Mouse (Mus musculus) forebrain, postnatal 0 days (tissue): ENCODE results near the gene Lmx1a. TPM values are rescaled to one million over a fixed set of nuclear protein-coding genes. Genes with fewer than 3 reads are reported as not detected.

ENCODE experiments used
- ATAC-seq: fragments of 200-750 bp; cut with Nextera tagmentation; 2 replicates; pipeline ENCODE4 v1.8.0; 2017; ENCODE audit warnings: mild to moderate bottlenecking, moderate library complexity
- DNase-seq: peaks from one replicate; pipeline ENCODE4 v3.0.0-alpha.2; 2015
- H3K27ac ChIP-seq: fragments of 300-500 bp; sonication (generic); 2 replicates; pipeline ENCODE4 v1.5.1; 2014; ENCODE audit warnings: low read depth, mild to moderate bottlenecking, antibody characterized with exemption, low read length, moderate library complexity, mixed read lengths
- H3K27me3 ChIP-seq: fragments of 300-500 bp; sonication (generic); 2 replicates; pipeline ENCODE4 v1.6.1; 2014; ENCODE audit warnings: mild to moderate bottlenecking, low read length, mixed read lengths; ENCODE audit not compliant: insufficient read depth
- H3K36me3 ChIP-seq: fragments of 300-500 bp; sonication (generic); 2 replicates; pipeline ENCODE4 v1.6.1; 2014; ENCODE audit warnings: mild to moderate bottlenecking, moderate library complexity; ENCODE audit not compliant: insufficient read depth
- H3K4me1 ChIP-seq: fragments of 300-500 bp; sonication (generic); 2 replicates; pipeline ENCODE4 v1.6.1; 2014; ENCODE audit warnings: antibody characterized with exemption; ENCODE audit not compliant: insufficient read depth
- H3K4me2 ChIP-seq: fragments of 300-500 bp; sonication (generic); 2 replicates; pipeline ENCODE4 v1.6.1; 2014; ENCODE audit warnings: low read depth, mild to moderate bottlenecking, moderate library complexity
- H3K4me3 ChIP-seq: fragments of 300-500 bp; sonication (generic); 2 replicates; pipeline ENCODE4 v1.5.1; 2014; ENCODE audit warnings: low read depth, low read length, mixed read lengths
- H3K9ac ChIP-seq: fragments of 300-500 bp; sonication (generic); 2 replicates; pipeline ENCODE4 v1.6.1; 2014; ENCODE audit warnings: mild to moderate bottlenecking
- H3K9me3 ChIP-seq: fragments of 300-500 bp; sonication (generic); 2 replicates; pipeline ENCODE4 v1.6.1; 2016; ENCODE audit warnings: low read length
- CTCF ChIP-seq: sonication (generic); IDR thresholded peaks from 2 replicates; pipeline ENCODE4 v1.5.1; 2016; ENCODE audit warnings: antibody characterized with exemption, control low read depth, low read depth
- WGBS: fragments of 180-500 bp; shearing (Covaris S2); extraction: QIAGEN DNeasy Blood & Tissue Kit; methylation state at CpG from one replicate; pipeline ENCODE4 v1.1.7; 2014; 5-methylcytosine and 5-hydroxymethylcytosine counted together
- polyA plus RNA-seq: library from polyadenylated mRNA; unstranded; fragments of >200 nt; fragmentation: Nextera tagmentation; extraction: Ambion mirVana; gene quantifications from 2 replicates; pipeline ENCODE4 v1.2.1, GENCODE M21; 2015
- total RNA-seq: library from RNA; depleted of rRNA; stranded (reverse); fragments of >200 nt; gene quantifications from 2 replicates; pipeline ENCODE4 v1.2.3, GENCODE M21; 2014

The Lmx1a gene
- total and polyA plus RNA-seq, 2 experiments from 2014 or later = 1.5 to 5.2 TPM

DNA sequence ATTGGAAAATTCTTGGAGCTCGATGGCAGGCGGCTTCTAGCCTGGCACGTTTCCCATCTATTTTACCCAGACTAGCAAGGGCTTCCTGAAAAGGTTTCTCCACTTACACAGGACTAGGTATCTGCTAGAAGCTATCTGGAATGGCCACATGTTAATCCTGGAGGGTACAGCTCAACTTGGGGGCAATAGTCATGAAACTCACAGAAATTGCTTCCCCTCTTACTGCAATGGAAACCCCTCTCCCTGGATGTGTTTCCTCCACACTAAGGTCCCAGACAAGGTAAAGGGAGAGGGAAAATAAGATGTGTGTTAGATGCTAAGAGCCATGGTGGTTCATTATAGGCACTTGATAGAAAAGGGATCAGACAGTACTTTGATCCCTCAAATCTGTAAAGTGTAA is 5.7 kb downstream of the Lmx1a start:
- WGBS = 3% methylated on average over 3 of the region's 3 CpGs
- H3K4me3 ChIP-seq = no peak overlapping the region
- DNase-seq (no peak), ATAC-seq (no peak)
- no peak overlapping the region for H3K4me2 ChIP-seq
- no peak overlapping the region for H3K27ac ChIP-seq
- no peaks in the 10 kb centered on the region for H3K9me3 ChIP-seq
- peaks cover 80% of the 10 kb centered on the region for H3K27me3 ChIP-seq
- no peak for TF ChIP-seq CTCF
- H3K36me3 ChIP-seq = no peaks in the 10 kb centered on the region
- no peak overlapping the region for H3K9ac ChIP-seq
- no peaks in the 10 kb centered on the region for H3K4me1 ChIP-seq

DNA sequence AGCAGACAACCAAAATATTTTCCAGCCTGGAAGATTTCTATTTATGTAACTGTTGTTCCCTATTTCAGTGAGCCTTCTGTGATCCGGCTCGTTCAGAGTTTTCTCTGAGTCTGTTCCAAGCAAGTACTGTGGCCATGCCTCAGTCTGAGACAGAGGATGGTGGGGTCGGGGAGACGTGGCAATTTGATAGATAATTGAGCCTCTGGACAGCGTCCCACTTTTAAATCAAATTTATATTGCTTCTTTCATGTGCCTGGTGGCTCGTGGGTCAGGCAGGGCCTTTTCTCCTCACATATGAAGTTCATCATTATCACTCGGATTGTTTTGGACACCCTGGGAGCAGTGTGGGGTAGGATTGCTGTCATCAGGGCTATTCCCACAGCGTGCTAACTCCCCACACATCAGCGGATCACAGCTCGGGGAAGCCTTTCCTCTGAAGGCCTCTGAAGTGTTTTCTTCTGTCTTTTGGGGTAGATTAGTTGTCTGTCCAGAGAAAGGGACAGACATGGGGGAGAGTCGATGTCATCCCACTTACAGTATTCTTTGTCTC is 6.9 kb downstream of the Lmx1a start:
- H3K27me3 ChIP-seq = peaks cover 81% of the 10 kb centered on the region
- H3K9me3 ChIP-seq = no peaks in the 10 kb centered on the region
- H3K9ac ChIP-seq = no peak overlapping the region
- ATAC-seq (no peak), DNase-seq (no peak)
- no peak overlapping the region for H3K27ac ChIP-seq
- no peak overlapping the region for H3K4me3 ChIP-seq
- no peak overlapping the region for H3K4me2 ChIP-seq
- WGBS = 30% methylated on average over 11 of the region's 11 CpGs
- H3K4me1 ChIP-seq = no peaks in the 10 kb centered on the region
- no peaks in the 10 kb centered on the region for H3K36me3 ChIP-seq
- TF ChIP-seq CTCF = no peak

DNA sequence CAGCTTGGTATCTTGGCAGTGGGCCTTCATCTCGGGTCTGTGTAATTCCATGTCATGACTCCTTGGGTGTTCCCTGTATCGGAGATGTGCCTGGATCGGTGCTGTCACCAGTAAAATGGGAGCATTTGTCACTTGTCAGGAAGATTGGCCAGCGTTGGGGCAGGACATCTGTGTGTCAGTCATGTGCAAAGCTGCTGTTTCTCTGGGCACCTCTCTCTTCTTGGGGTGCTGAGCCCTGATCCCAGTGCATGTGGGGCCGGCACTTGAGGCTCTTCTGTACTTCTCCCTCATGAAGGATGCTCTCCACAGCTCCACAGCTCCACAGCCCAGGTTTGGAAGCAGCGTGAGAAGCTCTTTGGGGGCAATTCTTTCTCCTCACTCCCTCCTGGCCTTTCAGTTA is 10.7 kb downstream of the Lmx1a start:
- H3K4me2 ChIP-seq = no peak overlapping the region
- TF ChIP-seq CTCF = no peak
- no peaks in the 10 kb centered on the region for H3K36me3 ChIP-seq
- H3K9me3 ChIP-seq = no peaks in the 10 kb centered on the region
- WGBS = 21% methylated on average over 6 of the region's 6 CpGs
- DNase-seq (no peak), ATAC-seq (no peak)
- no peaks in the 10 kb centered on the region for H3K4me1 ChIP-seq
- no peak overlapping the region for H3K27ac ChIP-seq
- no peak overlapping the region for H3K4me3 ChIP-seq
- H3K9ac ChIP-seq = no peak overlapping the region
- peaks cover 52% of the 10 kb centered on the region for H3K27me3 ChIP-seq

DNA sequence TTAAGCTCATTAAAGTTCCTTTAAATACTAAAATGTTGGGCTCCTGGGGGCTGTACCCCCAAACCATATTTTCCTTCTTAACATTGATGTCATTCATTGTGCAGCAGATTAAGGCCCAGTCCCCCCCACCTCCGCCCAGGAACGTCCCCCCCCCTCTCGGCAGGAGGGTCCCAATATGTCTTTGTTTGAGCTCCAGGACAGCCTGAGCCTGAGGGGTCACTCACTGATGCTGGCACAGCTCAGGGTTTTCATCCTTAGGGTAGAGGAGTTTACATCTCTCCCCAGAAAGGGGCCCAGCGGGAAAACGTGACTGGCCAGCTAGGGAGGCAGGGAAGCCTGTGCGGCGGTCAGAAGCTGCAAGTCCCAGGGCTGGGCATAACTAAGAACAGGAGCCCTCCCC is 11.2 kb downstream of the Lmx1a start:
- no peak for TF ChIP-seq CTCF

DNA sequence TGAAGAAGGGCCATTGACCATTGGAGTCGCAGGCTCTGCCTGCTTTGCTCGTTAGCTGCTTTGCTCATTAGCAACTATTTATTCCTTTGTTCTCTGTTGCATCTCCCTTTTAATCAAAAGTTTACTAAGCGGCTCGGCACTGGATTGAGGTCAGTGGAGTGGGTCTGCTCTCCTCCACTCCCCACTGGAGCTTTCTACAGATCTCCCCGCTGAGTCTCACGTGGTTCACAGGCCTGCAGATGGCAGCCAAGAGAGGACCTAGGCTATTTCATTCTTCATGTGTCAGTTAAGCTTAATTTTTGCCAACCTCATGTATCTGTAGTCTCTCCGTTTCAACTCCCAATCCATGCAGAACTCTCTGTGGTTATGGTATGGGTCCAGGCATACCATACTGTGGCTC is 16.5 kb downstream of the Lmx1a start:
- Histone ChIP-seq H3K27ac (no peak overlapping the region), H3K36me3 (no peaks in the 10 kb centered on the region), H3K4me2 (no peak overlapping the region), H3K9ac (no peak overlapping the region), H3K27me3 (0 out of 2 replicates have a peak, but pooled peaks cover 3% of the 10 kb centered on the region), H3K4me1 (no peaks in the 10 kb centered on the region), H3K9me3 (no peaks in the 10 kb centered on the region), H3K4me3 (no peak overlapping the region)
- no peak for ATAC-seq
- no peak for TF ChIP-seq CTCF
- 40% methylated on average over 7 of the region's 7 CpGs for WGBS
- DNase-seq = no peak

More for the DNA sequence above, 11.2 kb downstream of the Lmx1a start:
- Histone ChIP-seq H3K9me3 (no peaks in the 10 kb centered on the region), H3K27me3 (peaks cover 46% of the 10 kb centered on the region), H3K4me2 (no peak overlapping the region), H3K27ac (no peak overlapping the region), H3K4me3 (no peak overlapping the region), H3K36me3 (no peaks in the 10 kb centered on the region), H3K4me1 (no peaks in the 10 kb centered on the region), H3K9ac (no peak overlapping the region)
- no peak for DNase-seq
- ATAC-seq = no peak
- 8% methylated on average over 7 of the region's 7 CpGs for WGBS

DNA sequence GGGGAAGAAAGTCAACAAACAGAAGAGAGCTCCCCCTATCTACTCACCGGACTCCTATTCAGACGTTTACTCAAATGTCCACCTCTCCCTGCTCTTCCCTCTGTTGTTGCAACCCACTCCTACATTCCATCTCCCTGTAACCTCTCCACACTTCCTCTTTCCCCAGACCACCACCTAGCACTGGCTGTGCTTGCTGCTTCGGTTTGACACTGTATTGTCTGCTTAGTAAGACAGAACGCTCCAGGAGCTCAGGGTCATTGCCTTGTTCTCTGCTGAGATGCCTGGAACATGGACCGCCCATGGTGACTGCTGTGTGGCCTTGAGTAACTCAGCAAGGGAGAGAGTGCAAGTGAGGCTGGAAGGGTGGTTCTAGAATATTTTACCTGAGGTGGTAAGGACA is 19.7 kb downstream of the Lmx1a start:
- Histone ChIP-seq H3K9me3 (no peaks in the 10 kb centered on the region), H3K36me3 (no peaks in the 10 kb centered on the region), H3K4me2 (no peak overlapping the region), H3K4me1 (no peaks in the 10 kb centered on the region), H3K4me3 (no peak overlapping the region), H3K27me3 (no peaks in the 10 kb centered on the region), H3K9ac (no peak overlapping the region), H3K27ac (no peak overlapping the region)
- no peak for TF ChIP-seq CTCF
- DNase-seq (no peak), ATAC-seq (no peak)
- WGBS = 65% methylated on average over 5 of the region's 5 CpGs

DNA sequence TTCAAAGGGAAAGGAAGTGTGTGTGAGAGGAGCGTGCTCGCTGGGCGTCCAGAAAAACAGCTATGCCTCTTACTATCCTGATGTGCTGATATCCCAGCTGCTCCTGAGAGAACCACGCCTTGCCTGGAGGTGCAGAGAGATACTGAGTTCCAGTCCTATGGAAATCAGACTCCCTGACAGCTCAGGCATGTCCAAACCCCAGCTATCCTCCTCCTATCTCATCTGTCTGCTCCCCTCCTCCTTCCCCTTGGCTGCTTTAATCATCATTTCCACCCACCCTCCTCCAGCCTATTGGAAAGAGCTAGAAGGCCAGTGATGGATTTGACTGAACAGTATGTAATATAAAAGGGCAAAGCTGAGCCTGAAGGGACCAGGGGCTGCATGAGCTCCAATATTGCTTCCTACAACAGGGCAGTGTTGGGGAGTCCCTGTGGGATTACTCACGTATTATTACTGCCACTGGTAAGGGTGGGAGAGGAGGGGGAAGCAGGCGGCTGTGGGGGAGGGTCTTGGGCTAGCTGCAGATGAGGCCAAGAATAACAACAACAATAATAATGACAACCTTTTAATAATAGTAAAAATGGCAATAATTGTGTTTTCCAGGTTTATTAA is 26.8 kb downstream of the Lmx1a start:
- WGBS = 54% methylated on average over 6 of the region's 6 CpGs

More for the DNA sequence above, 26.8 kb downstream of the Lmx1a start:
- DNase-seq (no peak), ATAC-seq (no peak)
- H3K4me2 ChIP-seq = no peak overlapping the region
- no peaks in the 10 kb centered on the region for H3K36me3 ChIP-seq
- H3K9ac ChIP-seq = no peak overlapping the region
- no peak overlapping the region for H3K27ac ChIP-seq
- no peaks in the 10 kb centered on the region for H3K9me3 ChIP-seq
- no peaks in the 10 kb centered on the region for H3K27me3 ChIP-seq
- H3K4me3 ChIP-seq = no peak overlapping the region
- no peak for TF ChIP-seq CTCF
- no peaks in the 10 kb centered on the region for H3K4me1 ChIP-seq
